Mouse (Mus musculus): Measurements from ENCODE around the gene Btbd11.

DNA sequence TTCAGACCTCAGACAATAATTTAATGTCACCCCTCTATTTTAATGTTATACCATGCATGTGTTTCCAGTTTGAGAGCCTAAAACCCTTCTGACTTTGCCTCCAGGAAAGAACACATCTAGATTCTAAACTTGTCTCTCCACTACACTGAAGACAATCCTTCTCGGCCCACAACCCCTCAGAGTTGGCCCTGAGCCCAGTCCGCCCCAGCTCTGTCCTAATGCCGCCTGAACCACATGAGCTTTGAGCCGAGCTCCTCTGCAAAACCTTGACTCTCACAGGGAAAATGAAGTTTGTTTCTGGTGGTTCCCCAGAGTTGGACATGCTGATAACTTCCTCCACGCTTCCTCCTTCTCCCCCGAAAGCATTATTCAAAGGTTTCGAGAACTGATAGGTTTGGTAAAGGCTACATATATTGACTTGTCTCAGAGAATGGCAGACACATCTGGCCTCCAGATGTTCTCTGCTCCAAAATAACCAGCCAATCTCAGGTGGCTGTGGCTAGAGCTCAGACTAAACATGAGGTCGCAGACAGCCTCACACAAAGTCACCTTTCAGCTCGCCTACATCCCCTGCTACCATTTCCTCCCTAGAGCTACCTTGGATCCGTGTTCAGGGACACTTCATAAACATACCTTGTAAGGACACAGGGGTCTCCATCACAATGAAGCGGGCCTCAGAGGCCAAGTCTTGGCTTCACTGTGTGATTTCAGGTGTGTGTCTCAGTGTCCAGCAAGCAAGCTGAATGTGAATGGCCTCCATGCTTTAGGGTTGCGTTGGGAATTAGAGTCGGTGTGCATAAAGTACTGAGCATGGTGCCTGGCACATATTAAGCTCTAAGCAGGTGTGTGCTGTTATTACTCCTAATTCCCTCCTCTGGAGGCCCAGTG, 130.9 kb downstream of the Btbd11 start:
- TF ChIP-seq CTCF (IDR thresholded peaks at IDR 0.05; ENCODE audit: low read depth) (no peak), EP300 (IDR thresholded peaks at IDR 0.05; ENCODE audit: low read depth) (no peak)
